Mouse (Mus musculus): ENCODE data around the gene Utp18.

Utp18 gene

GRCm38 (mm10) chr11:93829327-93829679 lies 56.3 kb downstream of the Utp18 start:
- CTCF ChIA-PET, result no interaction called here

GRCm38 (mm10) chr11:93828619-93829326 lies 56.8 kb downstream of the Utp18 start:
- CTCF ChIA-PET, result no interaction called here

- CTCF ChIA-PET, result no interaction called here
These were observed 63.3 kb downstream of the Utp18 start for GRCm38 (mm10) chr11:93822261-93822660.

- CTCF ChIA-PET, result no interaction called here
These were observed 64.0 kb downstream of the Utp18 start for GRCm38 (mm10) chr11:93821533-93821932.

- CTCF ChIA-PET, result no interaction called here
These were observed 67.4 kb downstream of the Utp18 start for GRCm38 (mm10) chr11:93817966-93818738.

GRCm38 (mm10) chr11:93812955-93813354 lies 72.6 kb downstream of the Utp18 start:
- CTCF ChIA-PET, result no interaction called here

GRCm38 (mm10) chr11:93812125-93812868 lies 73.3 kb downstream of the Utp18 start:
- CTCF ChIA-PET, result no interaction called here

Data from spleen, embryonic (tissue).